Mouse (Mus musculus) testis, postnatal 10 days (tissue): ENCODE data around the gene Hoxa13.

ENCODE experiments used
- DNase-seq: peaks from one replicate; pipeline ENCODE4 v3.0.0; 2021; ENCODE audit warnings: low spot score

Gene Hoxa13

DNA sequence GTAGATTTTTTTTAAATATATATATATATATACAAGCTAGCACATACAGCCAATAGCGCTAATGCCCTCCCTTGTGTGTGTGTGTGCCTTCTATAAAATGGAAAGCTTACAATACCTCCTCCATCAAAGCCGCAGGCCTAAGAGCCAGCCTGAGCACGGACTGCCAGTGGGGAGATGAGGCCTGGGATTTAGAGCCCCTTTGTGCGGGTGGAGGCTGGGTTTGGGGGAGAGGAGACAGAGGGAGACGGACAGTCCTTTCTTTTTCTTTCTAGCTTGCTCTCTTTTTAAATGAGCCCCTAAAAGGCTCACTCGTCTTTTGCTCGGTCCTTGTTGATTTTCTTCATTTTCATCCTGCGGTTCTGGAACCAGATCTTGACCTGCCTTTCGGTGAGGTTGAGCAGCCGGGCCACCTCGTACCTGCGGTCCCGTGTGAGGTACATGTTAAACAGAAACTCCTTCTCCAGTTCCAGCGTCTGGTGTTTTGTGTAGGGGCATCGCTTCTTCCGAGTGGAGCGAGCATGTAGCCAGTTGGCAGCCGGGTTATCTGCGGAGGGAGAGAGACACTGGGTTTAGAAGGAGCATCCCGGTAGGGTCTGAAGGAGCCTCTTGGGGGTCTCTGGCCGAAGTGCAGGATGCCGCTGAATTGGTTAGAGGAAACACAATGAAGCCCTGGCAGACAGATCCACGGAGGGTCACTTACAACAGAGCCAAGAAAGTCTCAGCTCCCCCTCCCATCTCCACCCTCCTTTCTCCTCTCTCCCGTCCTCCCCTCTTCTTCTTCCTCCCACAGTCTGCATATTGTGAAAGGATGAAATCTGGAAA is 36.5 kb downstream of the Hoxa13 start:
- DNase-seq: peak; percentile 33

DNA sequence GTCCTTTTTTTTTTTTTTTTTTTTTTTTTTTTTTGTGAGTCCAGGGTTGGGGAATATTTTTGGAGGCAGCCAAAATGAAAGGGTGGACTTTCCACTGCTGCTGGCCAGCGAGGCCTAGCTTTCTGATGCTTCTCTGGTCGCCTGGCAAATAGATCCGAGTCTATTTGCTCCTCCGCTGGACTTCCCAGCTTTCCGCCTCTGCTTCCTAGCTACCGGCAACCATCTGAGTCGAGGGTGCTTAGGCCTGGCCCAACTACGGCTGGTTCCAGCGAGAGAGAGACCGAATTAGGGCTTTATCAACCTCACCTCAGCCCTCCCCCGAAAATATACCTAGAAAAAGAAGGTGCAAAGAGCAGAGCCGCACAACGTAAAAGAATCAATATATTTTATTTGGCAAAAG is 38.0 kb downstream of the Hoxa13 start:
- peak; percentile 33 for DNase-seq

DNA sequence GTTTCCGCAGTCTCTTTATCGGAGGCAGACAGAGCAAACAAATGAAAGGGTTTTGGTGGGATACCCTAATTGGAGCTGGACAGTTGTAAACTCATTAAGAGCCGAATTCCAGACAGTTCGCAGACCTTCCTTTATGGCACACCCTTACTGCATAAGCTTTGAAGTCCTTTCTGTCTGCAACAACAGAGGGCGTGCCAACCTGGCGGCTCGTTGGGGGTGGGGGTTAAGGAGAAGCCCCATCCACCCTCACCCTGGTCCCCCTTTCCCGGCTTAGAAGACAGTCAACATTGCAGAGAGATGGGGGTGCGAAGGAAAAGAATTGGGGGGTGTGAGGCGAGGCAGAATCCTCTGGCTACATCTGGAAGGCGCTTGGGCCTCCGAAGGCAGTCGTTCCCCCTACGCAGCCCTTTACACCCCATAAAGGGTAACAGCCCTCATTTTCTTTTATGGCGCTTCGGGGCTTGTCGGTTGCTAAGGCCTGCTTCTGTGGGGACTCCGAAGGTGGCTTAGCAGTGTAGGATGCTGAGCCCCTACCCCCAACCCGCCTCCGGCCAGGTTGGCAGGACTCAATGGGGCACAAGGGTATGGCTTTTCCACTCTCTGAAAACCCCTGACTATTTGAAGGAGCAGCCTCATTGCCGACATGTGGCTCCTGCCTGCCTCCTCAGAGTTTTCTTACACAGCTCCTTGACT is 38.5 kb downstream of the Hoxa13 start:
- DNase-seq: peak; percentile 50

DNA sequence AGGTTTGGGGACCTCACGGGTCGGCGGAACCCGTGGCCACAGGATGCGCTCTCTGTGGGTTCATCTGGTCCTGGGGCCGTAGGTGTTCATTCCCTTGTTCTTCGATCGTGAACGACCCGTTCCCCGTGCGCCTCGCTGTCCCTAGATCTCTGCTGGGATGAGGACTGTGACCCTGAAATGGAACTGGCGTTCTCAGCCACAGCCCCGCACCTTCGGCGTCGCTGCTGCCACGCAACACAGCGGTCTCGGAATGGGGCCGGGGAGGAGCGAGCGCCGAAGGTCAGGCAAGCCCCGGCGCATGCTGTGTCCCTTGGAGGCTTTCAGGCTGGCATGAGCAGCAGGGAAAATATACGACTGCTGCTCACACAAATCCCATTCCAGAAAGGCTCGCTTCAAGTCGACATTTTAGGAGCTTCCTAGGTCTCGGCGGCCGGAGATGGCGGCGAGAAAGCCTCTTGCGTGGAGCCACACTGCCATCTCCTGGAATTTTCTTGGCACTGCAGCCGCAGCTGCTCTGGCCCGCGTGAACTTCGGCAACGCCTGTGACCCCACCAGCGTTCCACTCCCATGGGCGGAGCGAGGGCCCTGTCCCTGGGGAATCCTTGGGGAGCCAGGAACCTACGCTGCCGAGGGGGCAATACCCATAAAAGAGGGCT is 39.2 kb downstream of the Hoxa13 start, which contains the start of gene Hoxa7:
TSS of gene Hoxa7 (minus strand) at position 518 of the 656 bp plus-strand sequence.
- DNase-seq: peak; percentile 93

DNA sequence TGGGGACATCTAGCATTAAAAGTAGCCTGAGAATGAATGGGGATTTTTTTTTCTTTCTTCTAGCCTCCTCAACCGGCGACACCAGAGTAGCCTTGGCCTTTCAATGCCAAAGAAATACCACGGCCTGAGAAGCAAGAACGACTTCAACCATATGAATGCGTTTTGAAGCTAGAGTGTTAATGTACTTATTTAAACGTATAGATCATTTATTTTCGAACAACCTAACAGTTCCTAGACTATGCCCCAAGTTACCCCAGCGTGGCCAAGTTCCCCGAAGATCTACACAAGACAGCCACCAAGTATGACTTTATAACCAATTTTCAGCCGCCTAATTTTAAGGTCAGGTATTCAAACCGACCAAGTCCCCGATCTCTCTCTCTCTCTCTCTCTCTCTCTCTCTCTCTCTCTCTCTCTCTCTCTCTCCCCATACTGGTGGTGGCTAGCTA is 39.8 kb downstream of the Hoxa13 start:
- no peak for DNase-seq

DNA sequence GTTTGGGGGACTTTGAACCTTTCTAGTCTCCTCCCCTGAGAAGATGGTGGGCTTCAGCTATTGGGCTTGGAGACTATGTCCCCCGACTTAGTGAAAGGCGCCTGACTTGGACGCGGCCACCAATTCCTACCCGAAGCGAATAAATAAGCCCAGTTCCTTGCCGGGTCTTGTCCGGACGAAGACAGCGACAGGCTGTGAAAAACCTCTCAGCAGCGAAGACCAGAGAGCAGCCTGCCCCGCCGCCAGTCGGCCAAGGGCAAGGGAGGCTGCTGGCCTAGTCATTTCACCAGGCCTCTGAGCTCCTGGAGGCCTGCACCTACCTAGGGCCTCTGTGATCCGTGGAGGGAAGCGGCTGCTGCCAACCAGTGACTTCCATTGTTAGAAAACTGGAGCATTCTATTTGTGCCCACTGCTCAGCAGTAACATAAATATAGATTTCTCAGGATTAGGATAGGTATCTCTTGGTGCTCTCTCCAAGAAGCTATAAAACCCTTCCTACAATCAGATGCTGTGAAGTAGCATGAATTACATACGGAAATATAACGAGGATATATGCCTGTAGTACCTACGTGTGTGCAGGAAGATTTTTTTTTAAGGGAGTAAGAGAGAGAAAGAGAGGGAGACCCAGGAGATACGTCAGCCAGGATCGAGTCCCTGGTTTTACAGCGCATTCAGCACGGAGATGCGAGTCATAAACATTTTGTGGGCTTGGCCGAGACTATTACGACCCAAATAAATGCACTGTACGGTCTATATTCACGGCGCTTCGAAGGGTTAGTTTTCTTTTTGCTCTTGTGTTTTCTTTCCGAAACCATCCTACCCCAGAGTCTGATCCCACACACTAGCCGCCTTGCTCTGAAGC is 40.4 kb downstream of the Hoxa13 start:
- peak; percentile 39 for DNase-seq

DNA sequence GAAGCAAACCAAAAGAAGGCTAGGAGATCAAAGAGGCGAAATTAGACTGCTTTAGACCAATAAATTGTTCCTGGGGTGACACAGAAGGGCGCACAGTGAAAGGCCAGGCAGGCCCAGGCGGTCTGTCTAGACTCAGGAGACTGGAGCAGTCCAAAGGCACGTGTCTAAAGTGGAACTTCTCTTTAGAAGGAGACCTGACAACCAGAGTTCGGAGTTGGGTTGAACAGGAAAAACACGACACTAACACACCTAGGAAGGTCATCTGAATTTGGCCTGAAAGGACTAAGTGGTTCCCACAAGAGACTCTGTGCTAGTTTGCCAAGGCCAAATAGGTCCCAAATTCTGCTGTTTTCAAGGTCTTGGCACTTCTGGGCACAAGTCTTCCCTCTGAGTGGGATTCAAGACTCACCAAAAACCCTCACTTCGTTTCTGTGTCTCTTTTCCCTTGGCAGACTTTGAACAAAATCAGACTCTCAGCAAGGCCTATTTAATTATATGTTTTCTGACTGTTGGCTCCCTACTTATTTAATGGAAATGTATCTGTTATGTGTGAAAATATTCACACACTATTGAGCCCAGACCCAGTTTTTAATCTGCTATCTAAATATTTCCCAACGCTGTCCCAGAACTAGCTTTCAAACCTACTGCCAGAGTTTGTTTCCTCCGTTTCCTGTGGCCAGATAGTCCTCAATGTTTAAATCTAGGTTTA is 41.3 kb downstream of the Hoxa13 start:
- peak; percentile 36 for DNase-seq

DNA sequence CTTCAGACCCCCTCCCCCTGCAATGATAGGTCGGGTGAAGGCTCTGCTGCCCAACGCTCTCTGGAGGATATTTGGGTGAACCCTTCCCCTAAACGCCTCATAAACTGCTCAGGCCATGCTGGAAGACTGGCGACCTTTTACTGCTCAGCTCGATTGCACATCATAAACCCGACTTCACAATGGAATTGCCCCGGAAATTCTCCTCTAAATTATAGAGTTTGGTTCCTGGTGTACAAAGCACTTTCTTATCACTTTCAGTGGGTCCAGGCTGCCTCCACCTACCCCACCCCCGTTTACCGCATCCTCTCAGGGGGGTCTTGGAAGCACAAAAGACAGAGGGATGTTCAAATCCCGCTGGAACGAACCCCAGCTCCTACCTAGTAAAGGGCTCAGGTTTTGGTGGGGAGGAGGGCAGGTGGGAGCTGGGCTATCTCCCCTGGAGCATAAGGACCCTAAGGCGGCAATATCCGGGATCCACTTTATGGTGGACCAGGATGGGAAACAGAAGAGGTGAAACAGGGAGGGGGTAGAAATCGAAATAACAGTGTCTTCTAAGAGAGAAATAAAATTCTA is 42.0 kb downstream of the Hoxa13 start:
- peak; percentile 42 for DNase-seq

DNA sequence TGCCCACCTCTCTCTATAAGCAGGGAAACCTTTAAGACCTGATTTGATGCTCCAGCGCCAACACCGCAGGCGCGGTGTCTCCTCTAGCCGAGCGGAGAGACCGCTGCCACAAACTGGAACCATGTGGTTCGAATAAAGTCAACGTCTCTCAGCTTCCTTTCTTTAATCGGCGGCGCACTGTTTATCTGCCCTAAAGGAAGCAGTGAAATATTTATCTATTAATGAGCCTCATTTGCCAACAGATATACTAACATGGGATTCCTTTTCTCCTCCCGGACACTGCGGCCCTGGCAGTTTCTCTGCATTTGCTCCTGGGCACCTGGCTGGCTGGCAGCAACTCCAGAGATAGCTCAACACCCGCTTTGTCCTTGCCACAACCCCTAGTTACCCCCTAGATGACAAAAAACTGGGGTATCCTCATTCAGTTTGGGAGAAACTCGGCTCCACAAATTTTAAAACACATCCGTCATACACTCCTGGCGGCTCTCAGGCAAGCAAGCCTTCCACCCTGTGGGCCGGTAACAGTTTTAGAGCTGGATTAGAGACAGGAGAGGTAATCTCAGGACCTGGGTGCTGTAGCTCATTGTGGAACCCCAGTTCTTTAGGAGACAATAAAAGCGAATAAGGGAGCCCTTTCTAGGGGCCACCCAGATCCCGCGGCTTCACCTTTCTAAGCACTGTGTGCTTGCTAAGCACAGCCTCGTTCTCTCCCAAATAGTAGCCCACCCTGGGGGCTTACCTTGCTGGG is 42.6 kb downstream of the Hoxa13 start:
- DNase-seq: no peak

DNA sequence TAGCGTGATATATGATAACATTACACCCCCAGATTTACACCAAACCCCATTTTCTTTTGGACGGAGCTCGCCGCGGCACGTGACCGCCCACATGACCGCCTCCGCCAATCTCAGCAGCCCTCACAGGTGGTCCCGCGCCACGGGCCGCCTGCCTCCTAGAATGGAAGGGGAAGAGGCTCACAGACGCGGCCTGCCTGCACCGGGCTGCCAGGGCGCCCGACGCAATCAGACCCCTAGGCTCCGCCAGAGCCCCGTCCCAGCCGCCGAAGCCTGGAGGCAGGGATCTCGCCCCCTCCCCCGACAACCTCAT is 43.3 kb downstream of the Hoxa13 start:
- DNase-seq: no peak

DNA sequence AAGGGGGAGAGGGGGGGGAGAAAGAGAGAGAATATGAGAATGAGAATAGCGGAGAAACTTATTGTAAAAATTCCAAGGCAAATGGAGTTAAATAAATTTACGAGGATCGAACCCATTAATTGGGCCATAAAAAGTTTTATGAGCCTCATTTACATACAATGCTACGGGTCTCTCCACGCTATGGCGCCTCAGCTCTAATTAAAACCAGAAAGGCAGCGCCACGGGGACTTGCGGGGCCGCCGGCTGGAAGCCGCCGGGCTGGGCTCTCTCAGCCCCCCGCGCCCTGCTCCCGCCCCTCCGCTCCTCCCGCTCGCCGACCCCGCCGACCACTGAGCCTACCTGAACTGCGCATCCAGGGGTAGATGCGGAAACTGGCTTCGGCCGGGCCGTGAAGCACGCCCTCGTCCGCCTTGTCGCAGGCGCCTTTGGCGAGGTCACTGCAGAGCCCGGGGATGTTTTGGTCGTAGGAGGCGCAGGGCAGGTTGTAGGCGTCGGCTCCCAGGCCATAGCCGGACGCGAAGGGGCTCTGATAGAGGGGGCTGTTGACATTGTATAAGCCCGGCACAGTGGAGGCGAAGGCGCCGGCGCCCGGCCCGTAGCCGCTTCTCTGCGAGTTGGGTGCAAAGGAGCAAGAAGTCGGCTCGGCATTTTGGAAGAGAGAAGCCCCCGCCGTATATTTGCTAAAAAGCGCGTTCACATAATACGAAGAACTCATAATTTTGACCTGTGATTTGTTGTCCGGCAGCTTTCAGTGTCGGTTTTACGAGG is 43.8 kb downstream of the Hoxa13 start:
- DNase-seq: no peak

DNA sequence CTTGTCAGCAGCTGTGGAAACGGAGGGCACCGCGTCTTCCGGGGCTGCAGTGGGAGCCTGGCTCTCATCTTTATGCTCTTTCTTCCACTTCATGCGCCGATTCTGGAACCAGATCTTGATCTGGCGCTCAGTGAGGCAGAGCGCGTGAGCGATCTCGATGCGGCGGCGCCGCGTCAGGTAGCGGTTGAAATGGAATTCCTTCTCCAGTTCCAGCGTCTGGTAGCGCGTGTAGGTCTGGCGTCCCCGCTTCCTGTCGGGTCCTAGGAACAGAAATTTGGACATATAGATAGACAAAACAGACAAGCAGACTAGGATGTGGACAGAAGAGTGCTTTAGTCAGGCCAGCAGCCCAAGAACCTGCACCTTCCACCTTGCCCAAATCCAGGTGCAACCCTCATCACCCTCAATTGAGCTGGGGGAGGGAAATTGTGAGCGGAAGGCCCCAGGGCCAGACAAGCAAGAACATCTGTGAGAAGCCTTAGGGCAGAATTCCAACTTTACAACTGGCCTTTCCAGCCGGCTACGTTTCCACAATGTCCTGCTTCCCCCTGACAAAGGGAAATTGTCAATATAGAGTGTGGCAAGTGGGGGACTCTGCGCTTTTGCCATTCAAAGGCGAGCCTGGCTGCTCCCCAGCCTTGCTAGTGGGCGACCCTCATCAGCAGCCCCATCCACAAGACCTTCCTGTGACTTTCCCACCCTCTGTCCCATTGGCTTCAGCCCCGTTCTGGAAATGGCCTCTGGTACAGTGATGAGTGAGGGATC is 44.7 kb downstream of the Hoxa13 start:
- DNase-seq: no peak

DNA sequence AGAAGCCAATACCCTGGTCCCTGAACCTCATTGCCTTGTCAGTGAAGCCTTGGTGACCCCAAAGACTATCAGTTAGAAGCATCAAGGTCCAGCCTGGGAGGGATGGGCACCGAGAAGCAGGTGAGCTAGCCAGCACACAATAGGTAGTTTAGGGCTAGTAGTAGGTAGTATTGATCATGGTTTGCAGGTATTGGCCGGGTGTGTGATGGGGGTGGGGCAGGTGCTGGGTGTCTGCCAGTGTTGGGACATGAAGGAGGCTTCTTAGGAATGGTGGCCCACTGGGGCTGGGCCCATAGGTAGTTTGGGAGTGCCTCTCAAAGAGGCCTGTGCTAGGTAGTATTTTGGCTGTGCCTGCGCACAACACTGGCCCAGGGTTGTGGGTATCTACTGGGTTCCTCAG is 45.6 kb downstream of the Hoxa13 start:
- DNase-seq: no peak

DNA sequence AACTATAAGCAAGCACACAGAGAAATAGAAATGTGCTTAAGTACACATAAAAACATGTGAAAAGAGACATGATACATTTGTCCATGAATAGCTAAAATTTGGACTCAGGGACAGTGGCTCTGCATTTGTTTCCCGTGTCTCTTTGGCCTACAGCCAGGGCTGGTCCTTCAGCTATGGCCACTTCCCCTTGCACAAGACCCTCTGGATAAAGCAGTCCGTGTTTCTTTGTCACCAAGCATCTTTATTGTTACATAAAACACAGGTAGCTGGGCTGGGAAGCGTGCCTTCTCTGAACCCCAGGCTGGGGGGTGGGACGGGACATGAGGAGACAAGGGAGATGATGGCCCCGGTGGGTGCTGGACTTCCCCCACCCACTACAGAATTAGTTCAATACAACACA is 46.4 kb downstream of the Hoxa13 start:
- no peak for DNase-seq

DNA sequence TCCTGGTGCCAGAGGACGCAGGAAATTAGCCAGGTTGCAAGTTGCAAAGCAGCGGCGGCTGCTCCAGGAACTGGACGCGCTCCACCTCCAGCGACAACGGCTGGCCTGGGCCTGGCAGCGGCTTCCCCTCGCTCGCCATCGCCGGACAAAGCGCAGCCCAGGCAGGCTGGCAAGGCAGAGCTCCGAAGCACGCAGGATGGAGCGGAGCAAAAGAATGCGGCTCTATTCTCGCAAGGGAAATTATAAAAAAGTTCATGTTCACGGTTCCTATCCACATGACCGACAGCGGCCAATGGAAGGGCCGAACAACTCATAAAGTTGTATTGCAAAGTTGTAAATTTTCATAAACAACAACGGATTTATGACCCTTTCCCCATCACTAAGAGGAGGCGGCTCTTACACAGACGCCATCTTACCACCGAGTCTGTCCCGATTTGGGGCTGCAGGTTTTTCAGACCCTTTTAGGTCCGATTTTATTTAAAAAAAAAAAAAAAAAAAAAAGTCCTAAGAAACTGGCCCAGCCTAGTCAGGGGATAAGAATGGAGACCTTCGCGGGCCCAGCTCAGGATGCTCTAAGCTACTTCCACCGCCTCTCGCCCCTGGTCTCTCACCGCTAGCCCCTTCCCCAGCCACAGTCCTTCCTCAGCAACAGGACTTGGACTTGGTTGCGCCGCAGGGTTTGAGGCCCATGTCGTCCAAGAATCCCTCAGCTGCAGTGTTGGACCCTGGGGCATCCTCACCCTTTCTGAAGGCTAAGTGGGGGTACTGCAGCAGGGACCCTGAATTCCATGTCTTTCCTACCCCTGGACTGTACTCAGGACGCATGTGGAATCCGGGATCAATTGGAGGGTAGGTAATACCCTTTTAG is 47.3 kb downstream of the Hoxa13 start, which contains the start of the genes Hoxa3 and Gm28308:
TSS of gene Hoxa3 (minus strand) at position 218 of the 868 bp plus-strand sequence.
TSS of gene Gm28308 (minus strand) at position 221 of the 868 bp plus-strand sequence.
- no peak for DNase-seq

DNA sequence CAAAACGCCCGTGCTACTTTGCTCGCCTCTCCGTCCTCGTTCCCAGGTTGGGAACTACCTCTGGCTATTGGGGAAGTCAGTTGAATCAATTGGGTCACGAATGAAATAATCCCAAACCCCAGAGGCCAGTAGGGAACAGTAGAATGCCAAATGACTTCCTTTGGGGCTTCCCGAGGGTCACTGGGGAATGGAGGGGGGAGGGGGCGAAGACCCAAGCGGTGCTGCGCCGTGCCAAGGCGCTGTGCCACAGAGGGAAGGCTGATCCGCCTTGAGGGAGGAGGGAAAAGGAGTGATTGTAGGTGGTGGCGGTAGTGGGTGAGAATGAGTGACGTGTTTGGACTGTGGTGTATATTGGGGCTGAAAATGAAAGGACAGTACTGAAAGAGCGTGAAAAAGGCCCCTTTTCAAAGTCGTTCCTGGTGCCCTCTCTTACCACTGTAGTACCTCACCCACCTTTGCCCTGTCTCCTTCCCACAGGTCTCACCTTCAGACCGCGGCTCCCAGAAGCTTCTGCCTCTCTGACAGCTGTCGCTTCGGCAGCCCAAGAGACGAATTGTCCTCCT is 48.0 kb downstream of the Hoxa13 start:
- DNase-seq: no peak

DNA sequence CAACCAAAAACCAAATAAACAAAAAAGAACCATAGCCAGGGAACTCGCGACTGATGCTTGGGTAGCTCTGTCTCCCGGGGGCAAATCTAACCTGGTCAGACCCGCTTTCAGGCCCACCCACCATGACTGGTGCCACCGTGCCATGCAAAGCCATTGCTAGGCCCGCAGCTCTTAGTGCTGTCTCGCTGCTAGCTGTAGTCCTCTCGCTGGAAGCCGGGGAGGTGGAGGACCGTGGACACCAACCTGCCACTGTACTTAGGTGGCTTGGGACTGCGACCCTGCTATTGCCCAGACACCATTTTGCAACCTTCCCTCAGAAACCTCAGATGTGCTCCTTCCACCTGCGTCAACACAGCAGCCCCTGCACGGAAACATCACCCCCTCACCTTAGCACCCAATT is 48.7 kb downstream of the Hoxa13 start:
- DNase-seq: no peak
